Mouse (Mus musculus) C2C12 (cell line): Measurements from ENCODE around the gene Atp6v0e2. TPM values are rescaled to one million over a fixed set of nuclear protein-coding genes. Genes with fewer than 3 reads are reported as not detected.

ENCODE experiments used
- H3K27me3 ChIP-seq: one replicate; pipeline ENCODE4 v1.6.1; 2011; ENCODE audit not compliant: control insufficient read depth, insufficient read depth, insufficient read length
- H3K36me3 ChIP-seq: one replicate; pipeline ENCODE4 v1.6.1; 2011; ENCODE audit not compliant: control insufficient read depth, insufficient read depth
- H3K4me3 ChIP-seq: one replicate; pipeline ENCODE4 v1.5.1; 2011; ENCODE audit warnings: mild to moderate bottlenecking, control low read depth; ENCODE audit not compliant: poor library complexity, insufficient read depth, severe bottlenecking
- H3K79me2 ChIP-seq: one replicate; pipeline ENCODE4 v1.6.1; 2011; ENCODE audit not compliant: control insufficient read depth, insufficient read depth
- H3K79me3 ChIP-seq: one replicate; pipeline ENCODE4 v1.6.1; 2011; ENCODE audit warnings: low read depth, control low read depth
- H3ac ChIP-seq: one replicate; pipeline ENCODE3; 2011; ENCODE audit warnings: low read depth; ENCODE audit not compliant: control insufficient read depth, insufficient read length
- CEBPB ChIP-seq: IDR thresholded peaks from one replicate; pipeline ENCODE4 v1.6.1; 2011; ENCODE audit warnings: low read depth, mild to moderate bottlenecking, control low read depth, moderate library complexity
- CTCF ChIP-seq: IDR thresholded peaks from one replicate; pipeline ENCODE4 v1.5.1; 2011; ENCODE audit not compliant: control insufficient read depth, insufficient read depth, insufficient read length
- FOSL1 ChIP-seq: IDR thresholded peaks from one replicate; pipeline ENCODE4 v1.8.0; 2011; ENCODE audit warnings: mild to moderate bottlenecking, low read length; ENCODE audit not compliant: poor library complexity, insufficient read depth, severe bottlenecking
- MAX ChIP-seq: IDR thresholded peaks from one replicate; pipeline ENCODE4 v1.6.1; 2011; ENCODE audit warnings: mild to moderate bottlenecking, control low read depth
- MYOD1 ChIP-seq: IDR thresholded peaks from one replicate; pipeline ENCODE4 v1.6.1; 2011; ENCODE audit warnings: low read depth; ENCODE audit not compliant: control insufficient read depth, insufficient read length
- MYOG ChIP-seq: IDR thresholded peaks from one replicate; pipeline ENCODE4 v1.6.1; 2011; ENCODE audit not compliant: control insufficient read depth, insufficient read length; ENCODE audit errors: extremely low read depth
- USF1 ChIP-seq: IDR thresholded peaks from one replicate; pipeline ENCODE4 v1.6.1; 2011; ENCODE audit warnings: low read depth, mild to moderate bottlenecking, control low read depth, moderate library complexity
- polyA plus RNA-seq: library from polyadenylated mRNA; unstranded; fragments of >200 nt; fragmentation: generic; extraction: Trizol; gene quantifications from one replicate; pipeline ENCODE4 v1.2.1, GENCODE M21; 2012; ENCODE audit warnings: missing spikeins

The Atp6v0e2 gene
- polyA plus RNA-seq, 1 experiment: 3.3 TPM

GRCm38 (mm10) chr6:48568036-48568984, 30.9 kb downstream of the Atp6v0e2 start:
- no peak overlapping the region for H3ac ChIP-seq
- no peak overlapping the region for H3K4me3 ChIP-seq
- H3K79me3 ChIP-seq: no peaks in the 10 kb centered on the region
- no peaks in the 10 kb centered on the region for H3K79me2 ChIP-seq
- H3K36me3 ChIP-seq: no peaks in the 10 kb centered on the region
- peaks cover 3% of the 10 kb centered on the region for H3K27me3 ChIP-seq
- TF ChIP-seq MYOD1: no peak
- TF ChIP-seq CEBPB: no peak
- TF ChIP-seq USF1: no peak

- TF ChIP-seq MAX (no peak), MYOD1 (no peak), FOSL1 (no peak), USF1 (no peak), CEBPB (no peak), MYOG (no peak), CTCF (no peak)
- Histone ChIP-seq H3K27me3 (peaks cover 3% of the 10 kb centered on the region), H3K36me3 (no peaks in the 10 kb centered on the region)
Measured at GRCm38 (mm10) chr6:48569065-48569807, 31.8 kb downstream of the Atp6v0e2 start.

GRCm38 (mm10) chr6:48572014-48572413, 34.6 kb downstream of the Atp6v0e2 start:
- H3K4me3 ChIP-seq: no peak overlapping the region
- TF ChIP-seq MYOG (no peak), MYOD1 (no peak), FOSL1 (no peak), USF1 (no peak), CTCF (no peak), MAX (no peak), CEBPB (no peak)
- no peaks in the 10 kb centered on the region for H3K79me3 ChIP-seq
- no peaks in the 10 kb centered on the region for H3K79me2 ChIP-seq
- H3ac ChIP-seq: no peak overlapping the region
- H3K27me3 ChIP-seq: peaks cover 3% of the 10 kb centered on the region
- no peaks in the 10 kb centered on the region for H3K36me3 ChIP-seq

More at GRCm38 (mm10) chr6:48569065-48569807, 31.8 kb downstream of the Atp6v0e2 start:
- H3K4me3 ChIP-seq: no peak overlapping the region
- no peak overlapping the region for H3ac ChIP-seq
- H3K79me2 ChIP-seq: no peaks in the 10 kb centered on the region
- H3K79me3 ChIP-seq: no peaks in the 10 kb centered on the region

GRCm38 (mm10) chr6:48572572-48573061, 35.2 kb downstream of the Atp6v0e2 start, which contains the start of gene Rarres2:
Rarres2 (minus strand) TSS chr6:48572789.
- H3K79me3 ChIP-seq: no peaks in the 10 kb centered on the region
- peaks cover 3% of the 10 kb centered on the region for H3K27me3 ChIP-seq
- H3K4me3 ChIP-seq: no peak within 1 kb of the TSS
- no peaks in the 10 kb centered on the region for H3K36me3 ChIP-seq
- no peak for TF ChIP-seq MAX
- TF ChIP-seq MYOG: no peak
- TF ChIP-seq FOSL1: no peak
- no peak for TF ChIP-seq USF1
- TF ChIP-seq CEBPB: no peak
- TF ChIP-seq CTCF: no peak
- H3K79me2 ChIP-seq: no peaks in the 10 kb centered on the region
- H3ac ChIP-seq: no peak within 1 kb of the TSS

GRCm38 (mm10) chr6:48573280-48573679, 35.9 kb downstream of the Atp6v0e2 start:
- H3K79me3 ChIP-seq: no peaks in the 10 kb centered on the region
- H3ac ChIP-seq: no peak overlapping the region
- H3K79me2 ChIP-seq: no peaks in the 10 kb centered on the region
- H3K36me3 ChIP-seq: no peaks in the 10 kb centered on the region
- H3K4me3 ChIP-seq: no peak overlapping the region
- TF ChIP-seq MYOD1 (no peak), CTCF (no peak), MAX (no peak), USF1 (no peak), MYOG (no peak), CEBPB (no peak), FOSL1 (no peak)
- peaks cover 3% of the 10 kb centered on the region for H3K27me3 ChIP-seq
